Mouse (Mus musculus): ENCODE measurements around the gene Ugt1a2.

DNA sequence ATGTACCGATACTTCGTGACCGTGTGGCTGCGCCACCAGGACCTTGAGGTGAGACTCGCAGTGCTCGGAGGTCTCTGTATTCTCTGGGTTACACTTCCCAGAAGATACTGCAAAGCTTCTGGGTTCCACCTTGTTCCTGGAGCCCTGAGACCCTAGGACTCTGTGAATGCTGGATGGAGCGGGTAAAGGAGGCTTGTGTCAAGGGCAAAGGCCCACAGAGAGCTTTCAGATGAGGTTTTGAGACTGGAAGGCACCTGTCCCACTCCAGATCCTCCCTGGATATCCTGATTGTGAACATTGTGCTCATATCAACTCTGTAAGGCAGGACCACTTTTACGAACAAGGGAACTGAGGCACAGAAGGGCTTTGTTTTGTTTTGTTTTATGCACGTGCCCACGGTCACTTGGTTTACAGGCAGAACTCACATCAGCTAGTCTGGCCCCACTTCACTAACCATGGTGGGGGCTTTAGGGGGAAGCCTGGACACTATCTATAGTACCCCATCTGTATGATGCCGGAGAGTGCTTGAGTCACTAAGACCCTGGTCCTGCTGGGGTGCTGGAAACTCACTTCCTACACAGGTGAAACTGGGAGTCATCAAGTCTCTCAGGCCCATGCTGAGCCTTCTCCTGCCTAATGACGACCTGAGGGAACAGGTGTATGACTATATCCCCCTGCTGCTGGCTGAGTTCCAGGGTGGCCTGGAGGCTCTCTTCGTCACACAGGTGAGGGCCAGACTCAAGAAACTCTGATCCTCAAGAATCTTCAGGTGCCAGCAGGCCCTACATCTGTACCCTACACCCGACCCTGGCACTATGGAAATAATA is 33.2 kb downstream of the Ugt1a2 start:
- TF ChIP-seq POLR2A (IDR thresholded peaks at IDR 0.05; ENCODE audit: borderline replicate concordance, extremely low read depth, low read depth, low read length) (no peak), CTCF (IDR thresholded peaks at IDR 0.05; ENCODE audit: insufficient read depth, low read length) (no peak)

Measured in lung, adult 2 months (tissue).